Mouse (Mus musculus) urinary bladder, adult 2 months (tissue): ENCODE measurements at regions not wholly inside any gene's neighbourhood (a gene's known extent, or its start where the extent isn't known, plus 50 kb on each side); places are given as distances from the start of the nearest gene placed in this dataset.
"Not testable (repeated sequence)": the region's sequence is repeated elsewhere in the genome, so short reads cannot be mapped to it uniquely, and the experiment has no call there.

Source experiments
- DNase-seq: peaks from one replicate; pipeline ENCODE4 v3.0.0; 2022; ENCODE audit warnings: low spot score

- not testable (repeated sequence) for DNase-seq
Observed at GRCm38 (mm10) chr1:184669173-184669572, 63.2 kb downstream of the Hlx start.

- DNase-seq, result no peak
Observed at GRCm38 (mm10) chr1:184668428-184668827, 64.0 kb downstream of the Hlx start.

DNA sequence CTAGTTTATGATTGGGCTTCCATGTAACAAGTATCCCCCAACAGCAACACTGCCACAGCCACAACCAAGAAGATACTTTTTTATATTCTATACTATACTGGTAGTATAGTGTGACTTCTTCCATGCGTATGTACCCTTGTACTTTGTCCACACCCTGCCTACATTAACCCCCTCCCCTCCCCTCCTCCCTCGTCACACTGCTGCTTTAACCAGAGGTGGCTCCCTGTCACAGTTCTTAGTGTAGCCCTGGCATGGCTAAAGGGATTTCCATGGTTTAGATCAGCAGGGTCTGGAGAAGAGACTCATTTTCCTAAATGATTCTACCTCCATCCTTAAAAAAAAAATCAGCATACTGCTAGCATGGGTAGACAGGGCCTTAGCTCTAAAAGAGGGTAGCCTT lies 64.4 kb downstream of the Hlx start:
- DNase-seq, result no peak

DNA sequence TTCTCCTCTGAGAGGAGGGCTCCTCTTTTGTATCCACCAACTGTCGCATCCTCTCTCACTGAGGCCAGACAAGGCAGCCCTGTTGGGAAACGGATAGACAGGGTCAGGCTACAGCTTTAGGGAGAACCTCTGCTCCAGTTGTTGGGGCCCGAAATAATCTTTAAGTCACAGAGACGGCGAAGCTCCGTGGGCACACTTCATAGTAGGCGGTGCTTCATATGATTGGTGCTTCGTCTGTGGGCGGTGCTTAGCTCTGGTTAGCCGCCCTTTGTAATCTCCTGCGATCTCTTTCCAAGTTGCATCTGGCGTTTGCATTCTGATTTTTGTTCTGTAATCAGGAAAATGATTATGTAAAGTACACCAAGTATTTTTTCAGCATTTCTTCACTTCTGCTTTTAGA lies 67.2 kb downstream of the Hlx start:
- no peak for DNase-seq

- no peak for DNase-seq
Observed at GRCm38 (mm10) chr1:184664098-184664375, 68.4 kb downstream of the Hlx start.

DNA sequence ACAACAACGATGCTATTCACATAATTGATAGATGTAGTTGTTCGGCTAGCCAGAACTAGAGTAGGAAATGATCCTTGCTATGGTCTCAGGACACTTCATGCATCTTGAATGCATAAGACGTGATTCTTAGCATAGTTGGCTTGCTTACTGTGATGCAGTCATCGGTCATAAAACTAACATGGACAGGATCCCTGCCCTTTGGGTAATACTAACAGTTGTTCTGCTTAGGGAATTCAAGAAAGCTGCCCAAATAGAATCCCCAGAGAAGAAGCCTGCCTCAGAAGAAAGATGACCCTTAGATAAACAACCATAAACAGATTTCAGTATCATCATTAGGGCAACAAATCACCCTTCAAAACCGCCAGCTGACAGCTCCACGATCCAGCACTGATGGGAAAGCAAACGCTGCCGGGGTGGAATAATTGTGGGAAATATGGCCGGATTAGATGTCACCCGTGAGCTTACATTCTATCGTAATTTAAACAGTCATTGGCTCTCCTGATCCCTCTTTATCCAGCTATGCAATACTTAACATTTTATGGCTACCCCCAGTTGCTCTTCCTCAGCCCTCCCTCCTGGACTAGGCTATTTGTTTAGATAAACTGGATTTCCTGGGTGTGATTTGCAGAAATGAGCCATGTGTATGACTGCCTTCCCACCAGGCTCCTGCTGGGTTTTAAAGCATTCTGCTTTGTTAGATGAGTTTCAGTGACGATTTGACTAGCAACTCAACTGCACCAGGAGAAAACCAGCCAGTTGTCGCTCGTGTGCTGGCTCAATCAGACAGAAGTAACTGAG lies 68.9 kb downstream of the Hlx start:
- DNase-seq, result no peak

DNA sequence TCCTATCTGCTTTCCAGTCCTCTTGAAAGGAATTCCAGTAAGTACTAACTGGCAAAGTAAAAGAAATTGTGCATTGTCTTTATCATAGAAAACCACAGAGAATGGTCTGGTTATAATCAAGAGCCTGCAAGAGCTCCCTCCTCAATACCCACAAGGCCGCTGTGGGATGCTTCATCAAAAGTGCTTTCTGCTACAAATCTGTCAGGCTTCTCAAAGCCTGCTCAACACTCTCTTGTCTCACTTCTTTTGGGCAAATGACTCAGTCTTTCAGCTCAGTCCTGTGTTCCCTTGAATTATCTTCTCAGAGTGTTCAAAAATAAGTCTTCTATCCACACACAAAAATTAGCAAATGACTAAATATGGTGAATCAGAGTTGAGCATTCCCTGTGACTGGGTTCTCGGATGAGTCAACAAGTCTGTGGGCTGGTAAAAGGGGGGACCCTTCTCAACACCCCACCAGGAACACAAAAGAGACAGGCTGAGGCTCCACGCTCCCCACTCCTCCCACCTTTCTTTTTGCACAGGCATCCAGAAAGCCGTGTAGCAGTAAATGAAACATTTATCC lies 81.8 kb downstream of the Hlx start:
- no peak for DNase-seq

DNA sequence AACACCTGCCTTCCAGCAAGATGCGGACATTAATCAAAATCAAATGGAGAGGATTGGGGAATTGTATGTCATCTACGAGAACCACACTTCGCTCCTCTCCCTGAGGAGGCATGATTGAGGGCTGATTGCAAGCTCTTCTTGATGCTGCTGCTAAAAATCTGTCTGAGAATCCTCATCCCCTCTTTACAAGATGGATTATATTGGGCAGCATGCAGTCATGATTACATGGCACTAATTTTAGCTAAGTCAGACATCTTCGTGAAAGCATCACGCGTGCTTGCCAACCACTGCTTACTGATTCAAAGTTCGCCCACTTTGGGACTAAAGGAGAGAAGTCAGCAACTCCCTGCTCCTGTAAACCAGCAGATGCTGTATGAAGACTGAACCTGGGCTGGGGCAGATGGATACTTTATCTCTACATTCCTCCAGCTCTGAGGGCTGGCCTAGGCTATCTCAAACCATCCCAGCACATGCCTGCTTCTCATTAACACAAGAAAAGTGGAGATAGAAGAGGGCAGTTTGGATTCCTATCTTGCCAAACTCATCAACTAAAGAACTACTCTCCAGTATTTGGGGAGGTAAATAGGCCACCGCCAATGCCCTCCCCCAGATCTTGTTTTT lies 84.4 kb downstream of the Hlx start:
- no peak for DNase-seq

GRCm38 (mm10) chr1:184644767-184645598 lies 87.4 kb downstream of the Hlx start:
- no peak for DNase-seq

DNA sequence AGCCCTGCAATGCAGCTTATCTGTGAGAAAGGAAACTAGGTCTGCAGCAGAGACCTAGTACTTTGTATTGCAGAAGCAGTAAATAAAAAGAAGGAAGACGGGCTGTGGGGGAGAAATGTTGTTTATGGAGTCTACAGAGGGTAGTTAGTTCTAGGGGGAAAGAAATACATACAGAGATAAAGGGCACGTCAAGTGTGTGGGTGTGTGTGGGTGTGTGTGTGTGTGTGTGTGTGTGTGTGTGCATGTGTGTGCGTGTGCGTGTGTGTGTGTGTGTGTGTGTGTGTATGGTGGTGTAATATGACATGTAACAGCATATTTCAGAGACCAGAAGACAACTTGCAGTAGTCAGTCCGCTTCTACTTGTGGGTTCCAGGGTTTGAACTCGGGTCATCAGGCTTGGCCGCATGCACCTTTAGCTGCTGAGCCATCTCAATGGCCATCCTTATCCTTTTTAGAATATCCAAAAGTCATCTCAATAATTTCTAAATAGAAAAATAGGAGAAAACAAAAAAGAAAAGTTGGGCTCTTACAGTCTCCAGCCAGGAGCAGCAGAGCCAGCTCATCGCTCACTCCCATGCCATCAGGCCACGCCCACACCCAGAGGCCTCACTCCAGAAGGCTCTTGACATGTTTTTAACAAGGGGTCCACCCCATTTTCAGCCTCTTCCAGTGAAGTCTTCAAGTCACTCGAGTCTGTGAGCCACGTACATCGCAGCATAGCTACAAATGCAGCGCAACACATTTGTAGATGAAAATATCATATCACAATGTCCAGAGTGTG lies 101.5 kb downstream of the Hlx start:
- DNase-seq, result no peak

DNA sequence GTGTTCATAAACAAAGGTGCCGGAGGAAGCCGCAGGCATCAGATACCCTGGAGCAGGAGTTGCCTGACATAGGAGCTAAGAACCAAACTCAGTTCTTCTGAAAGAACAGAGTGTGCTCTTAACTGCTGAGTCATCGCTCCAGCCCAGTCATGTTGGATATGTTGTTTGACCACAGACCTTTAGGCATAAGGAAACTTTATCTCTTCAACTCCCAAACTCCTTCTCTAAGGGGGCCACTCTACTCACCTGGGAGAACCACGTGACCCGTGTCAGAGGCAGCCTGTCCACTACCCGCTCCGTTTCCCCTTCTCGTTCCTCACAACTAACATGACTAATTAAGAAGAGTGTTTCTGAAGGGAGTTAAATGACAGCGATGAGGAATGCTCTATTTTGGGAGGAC lies 103.2 kb downstream of the Hlx start:
- DNase-seq, result peak; percentile 24

GRCm38 (mm10) chr1:184628566-184629168 lies 103.8 kb downstream of the Hlx start:
- no peak for DNase-seq

DNA sequence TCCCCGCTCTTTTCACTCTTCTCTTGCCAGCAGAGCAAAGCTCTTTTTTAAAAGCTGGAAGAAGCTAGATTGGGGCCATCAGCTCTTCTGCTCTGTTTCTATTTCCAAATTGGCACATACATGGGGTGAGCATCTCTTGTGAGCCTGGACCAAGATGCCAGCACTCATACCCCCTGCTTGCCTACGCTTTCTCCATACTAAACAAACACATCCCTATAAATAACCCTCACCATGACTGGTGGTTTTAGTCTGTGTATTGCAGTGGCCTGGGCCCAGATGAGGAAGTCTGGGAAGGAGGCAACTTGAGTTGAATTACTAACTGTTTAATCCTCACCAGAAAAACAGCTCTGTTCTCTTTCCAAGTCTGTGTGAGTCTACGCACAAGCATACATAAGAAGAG lies 110.0 kb downstream of the Hlx start:
- DNase-seq, result no peak

GRCm38 (mm10) chr1:184621950-184622349 lies 110.5 kb downstream of the Hlx start:
- DNase-seq, result no peak

DNA sequence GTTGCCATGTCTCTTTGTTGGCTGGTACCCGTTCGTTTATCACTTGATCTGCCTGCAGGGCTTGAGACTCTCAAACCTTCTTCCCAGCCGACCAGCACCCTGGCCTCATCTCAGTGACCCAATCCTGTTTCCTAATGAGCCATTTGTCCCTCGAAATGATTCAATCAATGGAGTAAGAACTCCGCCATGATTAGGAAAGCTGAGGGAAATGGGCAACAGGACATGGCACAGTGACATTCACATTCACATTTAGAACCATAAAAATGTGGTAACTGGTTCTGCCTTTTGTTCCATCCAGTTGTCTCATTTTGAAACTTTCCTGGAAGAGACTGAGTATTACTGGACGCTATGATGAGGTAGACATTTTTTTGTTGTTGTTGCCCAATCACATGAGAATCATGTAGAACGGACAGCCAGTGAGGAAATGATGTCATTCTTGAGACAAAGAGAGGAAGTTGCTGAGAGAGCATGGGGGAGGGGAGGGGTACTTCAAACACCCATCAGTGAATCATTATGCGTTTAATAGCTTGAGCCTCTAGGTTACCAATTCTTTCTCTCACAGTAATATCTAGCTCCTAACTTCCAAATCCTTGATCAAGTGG lies 114.5 kb downstream of the Hlx start:
- no peak for DNase-seq

GRCm38 (mm10) chr1:184615991-184616390 lies 116.4 kb downstream of the Hlx start:
- DNase-seq, result no peak

DNA sequence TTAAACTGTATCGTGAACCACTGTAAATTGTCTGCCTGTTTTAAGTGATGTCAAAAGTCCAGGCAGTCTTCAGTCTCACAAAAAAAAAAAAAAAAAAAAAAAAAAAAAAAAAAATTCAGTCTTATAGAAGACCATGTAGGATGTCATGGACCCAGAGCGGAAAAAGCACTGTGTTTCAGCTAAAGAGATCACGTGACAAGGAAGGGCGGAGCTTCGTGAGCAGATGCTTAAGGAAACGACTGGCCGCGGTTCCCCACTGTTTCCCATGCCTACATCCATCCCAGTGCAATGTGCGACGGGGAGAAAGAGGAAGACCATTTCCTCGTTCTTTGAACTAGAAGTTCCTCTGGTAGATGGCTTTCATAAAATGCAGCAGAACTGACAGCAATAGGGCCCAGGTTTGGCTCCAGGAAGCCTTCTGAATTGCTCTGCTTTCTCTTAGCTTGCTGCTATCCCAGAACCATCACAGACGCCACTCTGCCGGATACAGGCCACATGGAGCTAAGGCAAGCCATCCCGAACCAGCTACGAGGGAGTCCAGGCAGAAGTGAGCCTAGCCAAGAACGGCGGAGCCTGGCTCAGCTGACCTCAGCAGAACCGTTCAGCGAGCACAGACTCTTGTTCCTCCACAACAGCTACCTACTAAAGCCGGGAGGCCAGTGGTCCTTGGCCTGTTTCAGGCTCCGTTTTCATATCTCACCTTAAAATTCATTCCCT lies 117.6 kb downstream of the Hlx start:
- no peak for DNase-seq

GRCm38 (mm10) chr1:184612880-184613279 lies 119.5 kb downstream of the Hlx start:
- DNase-seq, result no peak

GRCm38 (mm10) chr1:184608938-184609337 lies 123.5 kb downstream of the Hlx start:
- DNase-seq, result no peak

DNA sequence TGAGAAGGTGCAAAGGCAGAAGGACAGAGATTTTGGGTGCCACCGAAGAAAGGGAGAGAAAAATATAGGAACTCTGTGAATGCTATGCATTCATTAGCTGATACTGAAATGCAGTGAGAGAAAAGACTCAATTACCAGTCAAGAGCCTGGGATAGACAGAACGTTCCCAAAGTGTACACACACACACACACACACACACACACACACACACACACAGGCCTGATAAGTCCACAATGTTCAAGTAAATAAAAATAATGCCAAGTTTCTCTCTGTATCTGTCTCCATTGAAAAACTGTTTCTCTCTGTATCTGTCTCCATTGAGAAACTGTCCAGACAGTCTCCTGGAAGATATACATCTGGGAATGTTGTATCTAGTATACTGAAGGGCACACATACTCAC lies 124.1 kb downstream of the Hlx start:
- DNase-seq, result no peak
